Mouse (Mus musculus): ENCODE data around the gene Fnbp1. TPM values are rescaled to one million over a fixed set of nuclear protein-coding genes. Genes with fewer than 3 reads are reported as not detected.
A peak's percentile ranks its signal among the peaks of the same experiment; 100 is the strongest.

Fnbp1 gene
- polyA plus RNA-seq, 1 experiment: 46.3 TPM

GRCm38 (mm10) chr2:31119795-31120194 is 22.0 kb downstream of the Fnbp1 start:
- peak; percentile 89 for DNase-seq (ENCODE audit: low read depth)
- TF ChIP-seq CTCF (IDR thresholded peaks at IDR 0.05; ENCODE audit: borderline replicate concordance, extremely low read depth, insufficient read depth, insufficient read length) (no peak), POLR2A (IDR thresholded peaks at IDR 0.05; ENCODE audit: borderline replicate concordance, extremely low read depth, insufficient read depth, insufficient read length, poor library complexity, severe bottlenecking) (no peak)

GRCm38 (mm10) chr2:31118639-31119380 is 23.0 kb downstream of the Fnbp1 start:
- DNase-seq (ENCODE audit: low read depth): peak; percentile 42
- TF ChIP-seq POLR2A (IDR thresholded peaks at IDR 0.05; ENCODE audit: borderline replicate concordance, extremely low read depth, insufficient read depth, insufficient read length, poor library complexity, severe bottlenecking) (no peak), CTCF (IDR thresholded peaks at IDR 0.05; ENCODE audit: borderline replicate concordance, extremely low read depth, insufficient read depth, insufficient read length) (no peak)

- no peak for TF ChIP-seq POLR2A (IDR thresholded peaks at IDR 0.05; ENCODE audit: borderline replicate concordance, extremely low read depth, insufficient read depth, insufficient read length, poor library complexity, severe bottlenecking)
- no peak for TF ChIP-seq CTCF (IDR thresholded peaks at IDR 0.05; ENCODE audit: borderline replicate concordance, extremely low read depth, insufficient read depth, insufficient read length)
- DNase-seq (ENCODE audit: low read depth): no peak
These were observed 23.6 kb downstream of the Fnbp1 start for GRCm38 (mm10) chr2:31118211-31118610.

GRCm38 (mm10) chr2:31115943-31116731 is 25.7 kb downstream of the Fnbp1 start:
- peak; percentile 24 for DNase-seq (ENCODE audit: low read depth)
- no peak for TF ChIP-seq CTCF (IDR thresholded peaks at IDR 0.05; ENCODE audit: borderline replicate concordance, extremely low read depth, insufficient read depth, insufficient read length)
- no peak for TF ChIP-seq POLR2A (IDR thresholded peaks at IDR 0.05; ENCODE audit: borderline replicate concordance, extremely low read depth, insufficient read depth, insufficient read length, poor library complexity, severe bottlenecking)

GRCm38 (mm10) chr2:31115091-31115942 is 26.5 kb downstream of the Fnbp1 start:
- DNase-seq (ENCODE audit: low read depth): no peak
- no peak for TF ChIP-seq CTCF (IDR thresholded peaks at IDR 0.05; ENCODE audit: borderline replicate concordance, extremely low read depth, insufficient read depth, insufficient read length)
- no peak for TF ChIP-seq POLR2A (IDR thresholded peaks at IDR 0.05; ENCODE audit: borderline replicate concordance, extremely low read depth, insufficient read depth, insufficient read length, poor library complexity, severe bottlenecking)

GRCm38 (mm10) chr2:31114205-31114604 is 27.6 kb downstream of the Fnbp1 start:
- no peak for DNase-seq (ENCODE audit: low read depth)
- no peak for TF ChIP-seq POLR2A (IDR thresholded peaks at IDR 0.05; ENCODE audit: borderline replicate concordance, extremely low read depth, insufficient read depth, insufficient read length, poor library complexity, severe bottlenecking)
- no peak for TF ChIP-seq CTCF (IDR thresholded peaks at IDR 0.05; ENCODE audit: borderline replicate concordance, extremely low read depth, insufficient read depth, insufficient read length)

- no peak for DNase-seq (ENCODE audit: low read depth)
- TF ChIP-seq POLR2A (IDR thresholded peaks at IDR 0.05; ENCODE audit: borderline replicate concordance, extremely low read depth, insufficient read depth, insufficient read length, poor library complexity, severe bottlenecking) (no peak), CTCF (IDR thresholded peaks at IDR 0.05; ENCODE audit: borderline replicate concordance, extremely low read depth, insufficient read depth, insufficient read length) (no peak)
These were observed 30.1 kb downstream of the Fnbp1 start for GRCm38 (mm10) chr2:31111685-31112084.

GRCm38 (mm10) chr2:31109960-31110548 is 31.8 kb downstream of the Fnbp1 start:
- DNase-seq (ENCODE audit: low read depth): no peak
- TF ChIP-seq CTCF (IDR thresholded peaks at IDR 0.05; ENCODE audit: borderline replicate concordance, extremely low read depth, insufficient read depth, insufficient read length): no peak
- no peak for TF ChIP-seq POLR2A (IDR thresholded peaks at IDR 0.05; ENCODE audit: borderline replicate concordance, extremely low read depth, insufficient read depth, insufficient read length, poor library complexity, severe bottlenecking)

GRCm38 (mm10) chr2:31108186-31108585 is 33.6 kb downstream of the Fnbp1 start:
- TF ChIP-seq POLR2A (IDR thresholded peaks at IDR 0.05; ENCODE audit: borderline replicate concordance, extremely low read depth, insufficient read depth, insufficient read length, poor library complexity, severe bottlenecking) (no peak), CTCF (IDR thresholded peaks at IDR 0.05; ENCODE audit: borderline replicate concordance, extremely low read depth, insufficient read depth, insufficient read length) (no peak)
- no peak for DNase-seq (ENCODE audit: low read depth)

GRCm38 (mm10) chr2:31106621-31107320 is 35.0 kb downstream of the Fnbp1 start:
- DNase-seq (ENCODE audit: low read depth): peak; percentile 81
- TF ChIP-seq CTCF (IDR thresholded peaks at IDR 0.05; ENCODE audit: borderline replicate concordance, extremely low read depth, insufficient read depth, insufficient read length) (no peak), POLR2A (IDR thresholded peaks at IDR 0.05; ENCODE audit: borderline replicate concordance, extremely low read depth, insufficient read depth, insufficient read length, poor library complexity, severe bottlenecking) (no peak)

Measured in brain, embryonic 14.5 days (tissue).